Mouse (Mus musculus): ENCODE measurements around the gene Olfr788. TPM values are rescaled to one million over a fixed set of nuclear protein-coding genes. Genes with fewer than 3 reads are reported as not detected.

Gene Olfr788
- total RNA-seq (2021), result not detected
- long read RNA-seq, experiment 1, result 0 reads
- long read RNA-seq, experiment 2, result 0 reads

DNA sequence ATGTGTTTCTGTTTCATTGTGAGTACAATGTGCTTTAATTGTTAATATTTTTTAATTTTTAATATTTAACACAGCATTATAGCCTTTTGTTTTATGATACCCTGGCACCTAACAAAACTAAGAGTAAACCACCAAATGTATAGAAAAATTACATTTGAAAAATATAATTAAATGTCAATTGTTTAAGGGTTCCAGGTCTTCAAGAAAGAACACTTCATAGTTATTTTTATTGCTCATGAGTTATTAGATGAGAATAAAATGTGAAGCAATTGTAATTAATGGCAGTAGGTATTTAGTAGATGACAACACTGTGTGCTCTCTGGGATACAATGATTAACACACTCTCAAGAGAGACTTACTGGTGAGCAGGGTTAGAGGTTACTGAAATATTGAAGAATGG lies at the start of gene Olfr788:
Gene Olfr788, plus strand, starts transcription at position 301 of the 400 bp plus-strand sequence.
- H3K27ac ChIP-seq, result no peak within 1 kb of the TSS
- no peak within 1 kb of the TSS for H3K4me3 ChIP-seq

DNA sequence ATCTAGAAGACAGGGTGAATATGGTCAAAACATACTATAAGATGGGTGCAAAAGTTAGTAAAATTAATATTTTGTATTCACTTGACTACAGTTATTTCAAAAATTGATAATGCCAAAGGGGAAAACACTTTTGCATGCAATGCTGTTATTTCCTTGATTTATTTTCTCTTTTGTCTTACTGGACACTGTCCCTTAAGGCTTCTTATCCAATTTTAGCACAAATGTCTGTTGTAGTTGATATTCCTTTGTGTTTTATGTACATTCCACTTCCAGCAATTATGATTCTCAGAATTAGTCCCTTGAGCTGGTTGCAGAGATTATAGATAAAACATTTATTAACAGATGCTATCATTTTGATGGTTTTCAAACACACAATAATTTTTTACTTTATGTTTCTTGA lies 43.8 kb upstream of the Olfr788 start, which contains the start of gene Olfr786:
Gene Olfr786, plus strand, starts transcription at position 301 of the 400 bp plus-strand sequence.
- DNase-seq, result no peak

More for the DNA sequence above, at the start of gene Olfr788:
- DNase-seq, result no peak
- no peak for TF ChIP-seq CTCF (IDR thresholded peaks at IDR 0.05)
- intact Hi-C loops (cut with DNase I), result no loop called here

DNA sequence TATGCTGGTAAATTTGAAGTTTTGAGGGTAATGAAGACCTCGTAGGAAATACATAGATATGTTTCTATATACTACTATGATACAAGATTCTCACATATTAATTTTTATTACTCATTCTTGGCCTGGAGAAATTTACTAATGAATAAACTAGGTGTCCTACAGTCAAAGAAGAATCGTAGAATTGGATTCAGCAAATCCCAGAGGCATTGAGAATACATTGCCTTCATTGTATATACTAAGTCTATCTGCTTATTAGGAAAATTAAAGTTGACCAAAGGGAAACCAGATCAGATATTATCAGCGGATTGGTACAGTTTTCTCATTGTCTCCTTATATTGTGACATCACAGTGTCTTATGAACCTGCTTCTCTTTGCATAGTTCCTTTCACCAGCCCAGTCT lies 9.2 kb upstream of the Olfr788 start, which contains the start of gene Olfr787:
Gene Olfr787, plus strand, starts transcription at position 301 of the 400 bp plus-strand sequence.
- Histone ChIP-seq H3K4me3 (no peak within 1 kb of the TSS), H3K27ac (no peak within 1 kb of the TSS)
- no peak for DNase-seq
- intact Hi-C loops (cut with DNase I), result no loop called here
- TF ChIP-seq CTCF (IDR thresholded peaks at IDR 0.05), result no peak

More for the DNA sequence above, 43.8 kb upstream of the Olfr788 start, which contains the start of gene Olfr786:
- Histone ChIP-seq H3K27ac (no peak within 1 kb of the TSS), H3K4me3 (no peak within 1 kb of the TSS)
- TF ChIP-seq CTCF (IDR thresholded peaks at IDR 0.05), result no peak
- intact Hi-C loops (cut with DNase I), result no loop called here

DNA sequence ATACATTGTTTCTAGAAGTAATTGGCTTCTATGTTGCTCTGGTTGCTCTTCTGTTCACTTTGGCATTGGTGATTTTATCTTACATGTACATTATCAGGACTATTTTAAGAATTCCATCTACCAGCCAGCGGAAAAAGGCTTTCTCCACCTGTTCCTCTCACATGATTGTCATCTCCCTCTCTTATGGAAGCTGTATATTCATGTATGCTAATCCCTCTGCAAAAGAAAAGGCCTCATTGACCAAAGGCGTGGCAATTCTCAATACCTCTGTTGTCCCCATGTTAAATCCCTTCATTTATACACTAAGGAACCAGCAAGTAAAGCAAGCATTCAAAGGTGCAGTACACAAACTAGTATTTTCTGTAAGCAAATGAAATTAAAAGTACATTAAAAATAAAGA lies 2.5 kb downstream of the Olfr788 start:
- DNase-seq, result no peak
- Histone ChIP-seq H3K27ac (no peak overlapping the region), H3K4me3 (no peak overlapping the region)
- intact Hi-C loops (cut with DNase I), result no loop called here
- no peak for TF ChIP-seq CTCF (IDR thresholded peaks at IDR 0.05)

DNA sequence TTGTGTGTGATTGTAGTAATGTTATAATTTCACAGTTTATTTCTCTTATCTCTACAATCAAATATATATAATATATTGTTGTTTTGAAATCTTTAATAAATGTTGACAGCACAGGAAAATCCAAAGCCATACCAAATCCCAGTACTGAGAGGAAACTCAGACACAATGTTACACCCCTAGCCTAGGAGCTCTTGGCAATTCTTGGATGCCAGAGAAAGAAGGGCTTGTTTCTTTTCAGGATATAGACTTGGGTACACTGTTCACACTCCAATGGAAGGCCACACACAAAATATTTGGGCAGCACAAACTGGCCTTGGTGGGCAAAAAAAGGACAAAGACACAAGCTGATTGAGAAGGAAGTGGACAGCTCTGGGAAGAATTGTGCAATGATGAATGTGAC lies 2.9 kb downstream of the Olfr788 start:
- H3K4me3 ChIP-seq, result no peak overlapping the region
- intact Hi-C loops (cut with DNase I), result no loop called here
- no peak for TF ChIP-seq CTCF (IDR thresholded peaks at IDR 0.05)
- DNase-seq, result no peak
- H3K27ac ChIP-seq, result no peak overlapping the region

DNA sequence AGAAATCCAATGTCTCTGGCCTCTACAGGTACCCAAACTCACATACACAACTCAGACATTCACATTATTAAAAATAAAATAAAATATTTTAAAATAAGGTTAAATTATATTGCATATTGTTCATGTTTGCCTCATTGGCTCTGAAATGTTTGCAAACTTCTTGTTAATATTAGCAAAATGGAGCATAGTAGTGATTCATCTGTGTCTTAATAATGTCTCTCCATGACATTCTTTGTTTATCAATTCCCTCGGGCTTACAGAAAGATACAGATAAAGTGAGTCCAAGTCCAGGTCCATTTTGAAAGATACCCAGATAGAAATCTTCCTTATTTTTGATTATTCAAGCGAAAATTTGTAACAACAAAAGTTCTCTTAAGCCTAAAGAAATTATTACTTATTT lies 13.7 kb downstream of the Olfr788 start, which contains the start of gene Olfr789:
Gene Olfr789, plus strand, starts transcription at position 301 of the 400 bp plus-strand sequence.
- H3K4me3 ChIP-seq, result no peak within 1 kb of the TSS
- intact Hi-C loops (cut with DNase I), result no loop called here
- no peak for DNase-seq
- TF ChIP-seq CTCF (IDR thresholded peaks at IDR 0.05), result no peak
- H3K27ac ChIP-seq, result no peak within 1 kb of the TSS

DNA sequence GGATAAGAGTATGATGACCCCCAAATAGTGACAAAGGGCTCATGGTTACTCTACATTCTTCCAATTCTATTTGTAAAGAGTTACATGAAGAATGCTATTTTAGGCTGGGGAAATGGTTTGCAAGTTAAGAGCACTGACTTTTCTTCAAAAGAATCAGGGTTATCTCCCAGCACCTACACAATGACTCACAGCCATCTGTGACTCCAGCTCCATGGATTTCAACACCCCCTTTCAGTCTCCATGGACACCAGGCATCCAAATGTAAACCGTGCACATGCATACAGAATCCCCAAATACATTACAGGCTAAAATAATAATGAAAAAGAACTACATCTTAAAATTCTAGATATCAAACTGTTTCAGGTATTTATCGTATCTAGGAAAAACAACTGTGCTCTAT lies 19.3 kb downstream of the Olfr788 start:
- no peak for TF ChIP-seq CTCF (IDR thresholded peaks at IDR 0.05)
- DNase-seq, result no peak
- Histone ChIP-seq H3K4me3 (no peak overlapping the region), H3K27ac (no peak overlapping the region)
- intact Hi-C loops (cut with DNase I), result no loop called here

DNA sequence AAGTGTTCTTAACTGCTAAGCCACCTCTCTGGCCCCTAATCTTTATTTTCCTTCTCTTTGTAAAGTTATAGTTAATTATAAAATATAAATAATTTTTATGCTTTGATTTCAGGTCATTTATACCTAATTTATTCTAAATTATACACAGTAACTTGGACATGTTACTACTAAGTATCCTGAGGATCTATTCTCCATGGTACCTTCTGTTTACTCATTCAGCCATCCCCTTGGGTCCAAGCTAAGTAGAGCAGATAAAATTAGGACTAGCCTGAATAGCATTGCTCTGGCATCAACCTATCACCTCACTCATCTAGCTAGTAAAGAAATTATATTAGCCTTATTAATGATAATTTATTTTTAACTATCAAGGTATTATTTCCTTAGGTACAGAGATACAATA lies 27.4 kb downstream of the Olfr788 start, which contains the start of gene Olfr790:
Gene Olfr790, plus strand, starts transcription at position 301 of the 400 bp plus-strand sequence.
- Histone ChIP-seq H3K4me3 (no peak within 1 kb of the TSS), H3K27ac (no peak within 1 kb of the TSS)
- no peak for TF ChIP-seq CTCF (IDR thresholded peaks at IDR 0.05)
- intact Hi-C loops (cut with DNase I), result no loop called here
- DNase-seq, result no peak

DNA sequence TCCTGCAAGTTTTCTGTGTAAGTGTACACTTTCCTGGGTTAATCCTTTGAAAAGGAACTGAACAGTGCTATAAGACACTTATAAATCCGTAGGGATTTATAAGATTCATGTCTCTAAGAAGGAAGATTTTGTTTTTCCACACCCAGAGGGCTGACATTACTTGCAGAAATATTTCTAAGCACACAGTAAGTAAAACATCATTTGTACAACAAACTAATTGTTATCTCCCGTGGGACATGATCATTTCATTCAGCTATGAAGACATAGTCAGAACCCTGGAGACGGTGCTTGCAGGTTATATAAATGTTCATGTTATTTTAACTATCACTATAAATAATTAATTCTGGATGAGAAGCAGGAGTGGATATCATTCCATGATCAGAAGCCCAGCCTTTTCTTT lies 50.7 kb downstream of the Olfr788 start, which contains the start of gene Olfr791:
Gene Olfr791, plus strand, starts transcription at position 301 of the 400 bp plus-strand sequence.
- Histone ChIP-seq H3K4me3 (no peak within 1 kb of the TSS), H3K27ac (no peak within 1 kb of the TSS)
- intact Hi-C loops (cut with DNase I), result no loop called here
- no peak for TF ChIP-seq CTCF (IDR thresholded peaks at IDR 0.05)
- DNase-seq, result no peak

Other genes with a start within 250 kb of the Olfr788 start
- gene Olfr774, start 234.8 kb upstream of the Olfr788 start, total RNA-seq (2021), result not detected
- gene Olfr775, start 222.6 kb upstream of the Olfr788 start, total RNA-seq (2021), result not detected
- not detected for gene Olfr776, start 211.9 kb upstream of the Olfr788 start, total RNA-seq (2021)
- not detected for gene Olfr777, start 199.5 kb upstream of the Olfr788 start, total RNA-seq (2021)
- gene Olfr780, start 152.9 kb upstream of the Olfr788 start, total RNA-seq (2021), result not detected
- gene Olfr781, start 142.1 kb upstream of the Olfr788 start, total RNA-seq (2021), result not detected
- gene Olfr782, start 122.1 kb upstream of the Olfr788 start, total RNA-seq (2021), result not detected
- gene Olfr784, start 86.9 kb upstream of the Olfr788 start, total RNA-seq (2021), result not detected
- gene Olfr785, start 65.6 kb upstream of the Olfr788 start, total RNA-seq (2021), result not detected
- gene Olfr786, start 43.7 kb upstream of the Olfr788 start, total RNA-seq (2021), result not detected
- gene Olfr787, start 9.1 kb upstream of the Olfr788 start, total RNA-seq (2021), result not detected
- not detected for gene Olfr789, start 13.8 kb downstream of the Olfr788 start, total RNA-seq (2021)
- gene Olfr790, start 27.5 kb downstream of the Olfr788 start, total RNA-seq (2021), result not detected
- gene Olfr791, start 50.8 kb downstream of the Olfr788 start, total RNA-seq (2021), result not detected
- not detected for gene Olfr792, start 68.2 kb downstream of the Olfr788 start, total RNA-seq (2021)
- not detected for gene Olfr794, start 96.7 kb downstream of the Olfr788 start, total RNA-seq (2021)
- gene Olfr796, start 141.6 kb downstream of the Olfr788 start, total RNA-seq (2021), result not detected
- gene Olfr798, start 156.9 kb downstream of the Olfr788 start, total RNA-seq (2021), result not detected
- not detected for gene Olfr799, start 166.5 kb downstream of the Olfr788 start, total RNA-seq (2021)
- gene Olfr800, start 186.7 kb downstream of the Olfr788 start, total RNA-seq (2021), result not detected
- gene Olfr801, start 202.9 kb downstream of the Olfr788 start, total RNA-seq (2021), result not detected
- not detected for gene Olfr802, start 217.2 kb downstream of the Olfr788 start, total RNA-seq (2021)
- gene Olfr803, start 223.3 kb downstream of the Olfr788 start, total RNA-seq (2021), result not detected
- not detected for gene Olfr804, start 232.2 kb downstream of the Olfr788 start, total RNA-seq (2021)